ENCODE assay signal across 18 mouse cellular contexts in genomic region chr5:107717871-107718361, GRCm38 (mm10). TPM values are rescaled to one million over a fixed set of nuclear protein-coding genes. Genes with fewer than 3 reads are reported as not detected.
DNase-seq lines count a peak whose midpoint lies in the region; ATAC-seq and TF ChIP-seq lines count a peak whose summit lies in the region.
"Had no signal": no experiment of that assay in that cellular context is flagged by ENCODE, and none has a peak within 500 bp of the region (broad histone marks: within the 10 kb centered on the region; RNA-seq: fewer than 3 reads in every experiment).

No protein-coding gene starts in this region.

- no peaks in the 10 kb centered on the region for H3K36me3 ChIP-seq in intestine, embryonic 16.5 days (ENCODE audit: control insufficient read depth, insufficient read depth, low read length)
- H3K36me3 ChIP-seq: forebrain, embryonic 15.5 days; G1E; heart, embryonic 15.5 days; midbrain, embryonic 13.5 days; neural tube, embryonic 12.5 days had no signal

- no peak overlapping the region for H3K4me3 ChIP-seq in bone marrow, adult 2 months (replicated peaks; ENCODE audit: control insufficient read depth, low read depth, low read length)
- no peak overlapping the region for H3K4me3 ChIP-seq in intestine, embryonic 16.5 days (ENCODE audit: low read length)
- H3K4me3 ChIP-seq: forebrain, embryonic 15.5 days; heart, embryonic 15.5 days; midbrain, embryonic 13.5 days; neural tube, embryonic 12.5 days had no signal

- H3K9ac ChIP-seq in intestine, embryonic 16.5 days (ENCODE audit: low read depth, low read length): no peak overlapping the region
- H3K9ac ChIP-seq: forebrain, embryonic 15.5 days; heart, embryonic 15.5 days; midbrain, embryonic 13.5 days; neural tube, embryonic 12.5 days had no signal

- peak overlapping the region; percentile 5 for H3K27ac ChIP-seq in bone marrow, adult 2 months (ENCODE audit: control insufficient read depth, insufficient read depth, low read depth, low read length, poor library complexity)
- H3K27ac ChIP-seq in intestine, embryonic 16.5 days (ENCODE audit: low read length): no peak overlapping the region
- H3K27ac ChIP-seq: forebrain, embryonic 15.5 days; heart, embryonic 15.5 days; midbrain, embryonic 13.5 days; neural tube, embryonic 12.5 days had no signal

- TF ChIP-seq CTCF in bone marrow, adult 2 months (IDR thresholded peaks at IDR 0.05; ENCODE audit: control insufficient read depth, insufficient read depth, low read length): no peak

- no peaks in the 10 kb centered on the region for H3K9me3 ChIP-seq in intestine, embryonic 16.5 days (ENCODE audit: control insufficient read depth, low read length)
- H3K9me3 ChIP-seq: forebrain, embryonic 15.5 days; heart, embryonic 15.5 days; midbrain, embryonic 13.5 days; neural tube, embryonic 12.5 days had no signal

- DNase-seq in spleen, adult 12 weeks (ENCODE audit: low spot score): peak; percentile 42
- no peak for DNase-seq in spleen, postnatal 14 days (ENCODE audit: low spot score in 2 of 2)
- DNase-seq in natural killer cell, adult 2 months (ENCODE audit: low spot score in 2 of 2): peak; percentile 21 to 84
- DNase-seq in thymus, postnatal 36 days: peak; percentile 82 to 92
- no peak for DNase-seq in adrenal gland, adult 2 months
- no peak for DNase-seq in adrenal gland, postnatal 4 days (ENCODE audit: low spot score in 2 of 2)
- DNase-seq: cerebellum, postnatal 25 days; kidney, postnatal 14 days; layer of hippocampus, postnatal 36 days; lung, postnatal 10 days had no signal

- H3K4me2 ChIP-seq in intestine, embryonic 16.5 days (ENCODE audit: low read depth, low read length): no peak overlapping the region
- H3K4me2 ChIP-seq: forebrain, embryonic 15.5 days; heart, embryonic 15.5 days; midbrain, embryonic 13.5 days; neural tube, embryonic 12.5 days had no signal

- no peak for TF ChIP-seq POLR2A in bone marrow, adult 2 months (IDR thresholded peaks at IDR 0.05; ENCODE audit: borderline replicate concordance, control insufficient read depth, low read depth, low read length)

- ATAC-seq in intestine, embryonic 16.5 days: no peak
- ATAC-seq: forebrain, embryonic 15.5 days; midbrain, embryonic 13.5 days had no signal

- peaks cover 1% of the 10 kb centered on the region; the same call in 1 of the 2 replicates for H3K4me1 ChIP-seq in bone marrow, adult 2 months (ENCODE audit: control insufficient read depth, insufficient read depth, low read length)
- H3K4me1 ChIP-seq in intestine, embryonic 16.5 days (ENCODE audit: control insufficient read depth, insufficient read depth, low read length): peaks cover 19% of the 10 kb centered on the region

- peaks cover 50% of the 10 kb centered on the region for H3K27me3 ChIP-seq in intestine, embryonic 16.5 days (replicated peaks; ENCODE audit: control insufficient read depth, insufficient read depth, low read length)

- 15% methylated on average over 11 of the region's 11 CpGs for WGBS in bone marrow, adult 2 months
- 13% methylated on average over 11 of the region's 11 CpGs for WGBS in intestine, embryonic 16.5 days

RNA-seq across cellular contexts. Expression of gene Gfi1, which starts 7.9 kb away (rescaled TPM):
- 9.0 and 21.1 TPM in 2 replicates for polyA plus RNA-seq in bone marrow, adult 2 months (2011; ENCODE audit: insufficient read depth, insufficient read length, low replicate concordance, missing spikeins)
- under 1 TPM in 1 of 2 experiments, not detected in 1; 0.31 TPM for total RNA-seq in adrenal gland, adult 2 months (2021)
- polyA plus RNA-seq in adrenal gland, adult 2 months (2012; rRNA removed): 0.09 and 0.66 TPM in 2 replicates
- 0.92 and 1.1 TPM in 2 replicates for polyA plus RNA-seq in intestine, embryonic 16.5 days (2015; fragmentation: Nextera tagmentation; extraction: Ambion mirVana)
- under 1 TPM; 0.59 to 0.62 TPM for total RNA-seq in adrenal gland, postnatal 4 days (2021)
- total RNA-seq: gastrocnemius, adult 8-10 months; layer of hippocampus, postnatal 36 days had no signal
- polyA plus RNA-seq: forebrain, embryonic 15.5 days; midbrain, embryonic 13.5 days; neural tube, embryonic 12.5 days had no signal

Comparison
In these comparisons a context has a peak if more than half of its experiments do, and no peak if none do; other contexts are left out.
1. DNase-seq: peak in spleen, adult 12 weeks (single experiment), natural killer cell, adult 2 months (2 of 2) and thymus, postnatal 36 days (2 of 2); none in spleen, postnatal 14 days (0 of 2), adrenal gland, adult 2 months (single experiment) and adrenal gland, postnatal 4 days (0 of 2).